27 mouse cellular contexts compared by ENCODE assay signal in genomic region chr13:104084600-104084999, GRCm38 (mm10). TPM values are rescaled to one million over a fixed set of nuclear protein-coding genes. Genes with fewer than 3 reads are reported as not detected.
"Had no signal": no experiment of that assay in that cellular context is flagged by ENCODE, and none has a peak within 500 bp of the region (broad histone marks: within the 10 kb centered on the region; RNA-seq: fewer than 3 reads in every experiment).

No protein-coding gene starts in this region.

- ATAC-seq: forebrain, embryonic 13.5 days; forebrain, embryonic 14.5 days; forebrain, embryonic 15.5 days; forebrain, embryonic 16.5 days; forebrain, postnatal 0 days had no signal

- H3K4me3 ChIP-seq: embryonic facial prominence, embryonic 10.5 days; embryonic facial prominence, embryonic 12.5 days; embryonic facial prominence, embryonic 13.5 days; embryonic facial prominence, embryonic 15.5 days; erythroblast, embryonic 14.5 days; forebrain, embryonic 10.5 days; forebrain, embryonic 12.5 days; forebrain, embryonic 13.5 days; forebrain, embryonic 15.5 days; gastrocnemius, adult 2 months; heart, adult 2 months had no signal

- H3K4me2 ChIP-seq: embryonic facial prominence, embryonic 12.5 days; embryonic facial prominence, embryonic 13.5 days; embryonic facial prominence, embryonic 15.5 days; forebrain, embryonic 12.5 days; forebrain, embryonic 13.5 days; forebrain, embryonic 15.5 days had no signal

- H3K9ac ChIP-seq: embryonic facial prominence, embryonic 12.5 days; embryonic facial prominence, embryonic 13.5 days; embryonic facial prominence, embryonic 15.5 days; forebrain, embryonic 12.5 days; forebrain, embryonic 13.5 days; forebrain, embryonic 15.5 days; forebrain, postnatal 0 days had no signal

- H3K27ac ChIP-seq: embryonic facial prominence, embryonic 10.5 days; embryonic facial prominence, embryonic 12.5 days; embryonic facial prominence, embryonic 13.5 days; embryonic facial prominence, embryonic 15.5 days; forebrain, embryonic 10.5 days; forebrain, embryonic 12.5 days; forebrain, embryonic 13.5 days; forebrain, embryonic 15.5 days; gastrocnemius, adult 2 months; heart, adult 2 months had no signal

- H3K9me3 ChIP-seq: embryonic facial prominence, embryonic 10.5 days; embryonic facial prominence, embryonic 12.5 days; embryonic facial prominence, embryonic 13.5 days; embryonic facial prominence, embryonic 15.5 days; forebrain, embryonic 10.5 days; forebrain, embryonic 12.5 days; forebrain, embryonic 13.5 days; forebrain, embryonic 15.5 days had no signal

- H3K27me3 ChIP-seq: embryonic facial prominence, embryonic 12.5 days; embryonic facial prominence, embryonic 13.5 days; embryonic facial prominence, embryonic 15.5 days; forebrain, embryonic 12.5 days; forebrain, embryonic 13.5 days; forebrain, embryonic 15.5 days had no signal

- H3K36me3 ChIP-seq: embryonic facial prominence, embryonic 10.5 days; embryonic facial prominence, embryonic 12.5 days; embryonic facial prominence, embryonic 13.5 days; embryonic facial prominence, embryonic 15.5 days; forebrain, embryonic 10.5 days; forebrain, embryonic 12.5 days; forebrain, embryonic 15.5 days had no signal

- H3K4me1 ChIP-seq: embryonic facial prominence, embryonic 12.5 days; embryonic facial prominence, embryonic 13.5 days; embryonic facial prominence, embryonic 15.5 days; forebrain, embryonic 10.5 days; forebrain, embryonic 12.5 days; forebrain, embryonic 13.5 days; forebrain, embryonic 15.5 days had no signal

- DNase-seq: cerebellum, adult 8-10 months; cerebellum, adult 9-10 months; cerebellum, adult 9-11 months; cerebellum, postnatal 10 days; cerebellum, postnatal 14 days; cerebellum, postnatal 25 days; cerebellum, postnatal 36 days; embryo, embryonic 11 days; forebrain, postnatal 0 days; gastrocnemius, adult 2 months; gastrocnemius, postnatal 10 days; gastrocnemius, postnatal 14 days; gastrocnemius, postnatal 25 days; gastrocnemius, postnatal 36 days; heart, adult 18-20 months; heart, adult 2 months had no signal

RNA-seq across cellular contexts. Expression of gene Sgtb, which starts 24.9 kb away (rescaled TPM):
- polyA plus RNA-seq: erythroblast, embryonic 14.5 days had no signal
